Mouse (Mus musculus): ENCODE data around the gene Acer1.

GRCm38 (mm10) chr17:56963646-56964045 lies 18.3 kb downstream of the Acer1 start:
- TF ChIP-seq CTCF (IDR thresholded peaks at IDR 0.05; ENCODE audit: control insufficient read depth, insufficient read depth, insufficient read length) (no peak), MAX (IDR thresholded peaks at IDR 0.05) (no peak), FOSL1 (IDR thresholded peaks at IDR 0.05; ENCODE audit: insufficient read depth, low read length, poor library complexity, severe bottlenecking) (no peak), USF1 (IDR thresholded peaks at IDR 0.05; ENCODE audit: low read depth) (no peak), CEBPB (IDR thresholded peaks at IDR 0.05; ENCODE audit: low read depth) (no peak)

Data from C2C12 (cell line).